Mouse (Mus musculus): Measurements from ENCODE around the gene Spryd3. TPM values are rescaled to one million over a fixed set of nuclear protein-coding genes. Genes with fewer than 3 reads are reported as not detected.
"Not testable (repeated sequence)": the region's sequence is repeated elsewhere in the genome, so short reads cannot be mapped to it uniquely, and the experiment has no call there.

Spryd3 gene
- total RNA-seq, 2 experiments from 2014 or later, result 149 to 154 TPM

- DNase-seq (ENCODE audit: extremely low spot score in 1 of 2, low spot score in 1 of 2), result no peak
These were observed 34.1 kb downstream of the Spryd3 start for GRCm38 (mm10) chr15:102101672-102102541.

- DNase-seq (ENCODE audit: extremely low spot score in 1 of 2, low spot score in 1 of 2), result no peak
These were observed 34.9 kb downstream of the Spryd3 start for GRCm38 (mm10) chr15:102100996-102101671.

GRCm38 (mm10) chr15:102100161-102100981, 35.7 kb downstream of the Spryd3 start, which contains the start of gene Tns2:
Gene Tns2, plus strand, starts transcription at chr15:102100413.
- peak in 1 of 2 experiments; percentile 56 for DNase-seq (ENCODE audit: extremely low spot score in 1 of 2, low spot score in 1 of 2)

- no peak for DNase-seq (ENCODE audit: extremely low spot score in 1 of 2, low spot score in 1 of 2)
These were observed 36.3 kb downstream of the Spryd3 start for GRCm38 (mm10) chr15:102099771-102100160.

- DNase-seq (ENCODE audit: extremely low spot score in 1 of 2, low spot score in 1 of 2), result no peak
These were observed 36.8 kb downstream of the Spryd3 start for GRCm38 (mm10) chr15:102099260-102099659.

GRCm38 (mm10) chr15:102097991-102098555, 38.0 kb downstream of the Spryd3 start:
- DNase-seq (ENCODE audit: extremely low spot score in 1 of 2, low spot score in 1 of 2), result no peak

- no peak for DNase-seq (ENCODE audit: extremely low spot score in 1 of 2, low spot score in 1 of 2)
These were observed 38.7 kb downstream of the Spryd3 start for GRCm38 (mm10) chr15:102097147-102097915.

- no peak for DNase-seq (ENCODE audit: extremely low spot score in 1 of 2, low spot score in 1 of 2)
These were observed 41.0 kb downstream of the Spryd3 start for GRCm38 (mm10) chr15:102094988-102095387.

GRCm38 (mm10) chr15:102094157-102094556, 41.9 kb downstream of the Spryd3 start:
- DNase-seq (ENCODE audit: extremely low spot score in 1 of 2, low spot score in 1 of 2), result no peak

- DNase-seq (ENCODE audit: extremely low spot score in 1 of 2, low spot score in 1 of 2), result no peak
These were observed 43.8 kb downstream of the Spryd3 start for GRCm38 (mm10) chr15:102092222-102092621.

GRCm38 (mm10) chr15:102091688-102092087, 44.3 kb downstream of the Spryd3 start:
- no peak for DNase-seq (ENCODE audit: extremely low spot score in 1 of 2, low spot score in 1 of 2)

GRCm38 (mm10) chr15:102091063-102091679, 44.9 kb downstream of the Spryd3 start:
- no peak for DNase-seq (ENCODE audit: extremely low spot score in 1 of 2, low spot score in 1 of 2)

GRCm38 (mm10) chr15:102089914-102090585, 46.0 kb downstream of the Spryd3 start:
- no peak for DNase-seq (ENCODE audit: extremely low spot score in 1 of 2, low spot score in 1 of 2)

GRCm38 (mm10) chr15:102083028-102083427, 53.0 kb downstream of the Spryd3 start:
- no peak for DNase-seq (ENCODE audit: extremely low spot score in 1 of 2, low spot score in 1 of 2)

- DNase-seq (ENCODE audit: extremely low spot score in 1 of 2, low spot score in 1 of 2), result no peak
These were observed 53.9 kb downstream of the Spryd3 start for GRCm38 (mm10) chr15:102082148-102082547.

- DNase-seq (ENCODE audit: extremely low spot score in 1 of 2, low spot score in 1 of 2), result no peak
These were observed 55.6 kb downstream of the Spryd3 start for GRCm38 (mm10) chr15:102080429-102080828.

- not testable (repeated sequence) for DNase-seq (ENCODE audit: extremely low spot score in 1 of 2, low spot score in 1 of 2)
These were observed 56.1 kb downstream of the Spryd3 start for GRCm38 (mm10) chr15:102079924-102080323.

- no peak for DNase-seq (ENCODE audit: extremely low spot score in 1 of 2, low spot score in 1 of 2)
These were observed 56.8 kb downstream of the Spryd3 start for GRCm38 (mm10) chr15:102079221-102079620.

All from layer of hippocampus, postnatal 25 days (tissue).